Mouse (Mus musculus): Measurements from ENCODE around the gene Fgf11.

DNA sequence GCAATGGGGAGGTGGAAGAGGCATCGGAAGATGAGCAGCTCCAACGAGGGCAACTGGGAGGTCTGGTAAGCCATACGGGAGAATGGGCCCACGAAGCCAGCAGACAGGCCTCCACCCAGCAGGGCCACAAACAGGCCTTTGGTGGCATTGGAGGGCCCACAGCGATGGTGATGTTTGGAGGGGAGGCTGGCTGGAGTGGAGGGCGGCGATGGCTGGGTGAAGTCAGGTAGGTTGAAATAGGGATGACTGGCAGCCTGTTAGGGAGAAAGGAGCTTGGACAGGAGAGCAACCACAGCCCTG, 40.8 kb downstream of the Fgf11 start:
- TF ChIP-seq CTCF (IDR thresholded peaks at IDR 0.05; ENCODE audit: low read depth) (no peak), EP300 (IDR thresholded peaks at IDR 0.05; ENCODE audit: low read depth) (no peak)
